ENCODE assay signal across 8 mouse cellular contexts in the genomic region with DNA sequence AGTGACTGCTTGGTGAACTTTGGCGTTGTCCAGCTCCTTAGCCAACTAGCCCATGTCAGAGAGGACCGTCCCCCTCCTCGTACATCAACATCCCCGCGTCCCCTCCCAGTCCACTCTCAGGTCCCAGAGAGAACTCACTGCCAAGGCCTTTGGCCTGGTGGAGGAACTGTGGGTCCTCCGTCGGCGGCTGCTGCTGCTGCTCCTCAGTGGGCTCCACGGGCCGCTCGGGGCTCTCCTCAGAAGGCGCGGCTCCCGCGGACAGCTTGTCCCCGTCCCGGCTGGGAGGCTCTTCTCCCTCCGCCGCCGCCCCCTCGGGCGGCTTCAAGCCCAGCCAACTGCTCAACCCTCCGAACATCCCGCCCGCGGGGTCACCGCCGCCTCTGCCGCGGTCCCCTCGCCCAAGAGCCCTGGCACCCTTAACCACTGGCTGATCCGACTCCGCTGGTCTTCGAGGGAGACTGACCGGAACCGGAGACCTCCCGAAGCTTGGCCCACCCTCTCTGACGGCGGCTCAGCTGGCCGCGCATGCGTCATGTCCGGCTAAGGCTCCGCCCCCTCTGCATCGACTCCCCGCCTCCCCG. TPM values are rescaled to one million over a fixed set of nuclear protein-coding genes. Genes with fewer than 3 reads are reported as not detected.
DNase-seq lines count a peak whose midpoint lies in the region; ATAC-seq and TF ChIP-seq lines count a peak whose summit lies in the region.

A gene (minus strand): TSS at position 517 of the 581 bp plus-strand sequence.

- no peaks in the 10 kb centered on the region for H3K36me3 ChIP-seq in hindbrain, embryonic 16.5 days (ENCODE audit: control insufficient read depth, insufficient read depth, low read length)
- H3K36me3 ChIP-seq in macrophage (ENCODE audit: inconsistent target) = no peaks in the 10 kb centered on the region

- TF ChIP-seq CTCF in gastrocnemius, adult 2 months (IDR thresholded peaks at IDR 0.05) = no peak
- TF ChIP-seq CTCF in left cerebral cortex, adult 2 months (IDR thresholded peaks at IDR 0.05) = no peak

- peak; percentile 77 for DNase-seq in ZHBTc4 (ENCODE audit: low read depth, low spot score)
- DNase-seq in cerebellum, postnatal 4 days (ENCODE audit: low spot score in 2 of 2) = peak; percentile 43 to 74
- peak; percentile 94 for DNase-seq in gastrocnemius, adult 2 months
- DNase-seq in left cerebral cortex, adult 2 months (ENCODE audit: extremely low spot score in 1 of 2, low spot score in 2 of 2) = peak; percentile 75
- peak; percentile 79 for DNase-seq in retina, postnatal 7 days (ENCODE audit: low read depth, low spot score)
- peak; percentile 70 to 71 for DNase-seq in urinary bladder, adult 18-20 months (ENCODE audit: low spot score in 2 of 2)

- no peaks in the 10 kb centered on the region for H3K27me3 ChIP-seq in hindbrain, embryonic 16.5 days (replicated peaks; ENCODE audit: control insufficient read depth, insufficient read depth, low read length)

- no peaks in the 10 kb centered on the region for H3K9me3 ChIP-seq in hindbrain, embryonic 16.5 days (ENCODE audit: control insufficient read depth, low read length)

- 24% methylated on average over 34 of the region's 47 CpGs for WGBS in hindbrain, embryonic 16.5 days
- WGBS in macrophage (ENCODE audit: missing documents) = 33% methylated on average over 22 of the region's 47 CpGs

- H3K4me3 ChIP-seq in gastrocnemius, adult 2 months = peak within 1 kb of the TSS; percentile 91
- peak within 1 kb of the TSS; percentile 71 for H3K4me3 ChIP-seq in hindbrain, embryonic 16.5 days (ENCODE audit: low read length)
- peak within 1 kb of the TSS; percentile 83 for H3K4me3 ChIP-seq in left cerebral cortex, adult 2 months
- H3K4me3 ChIP-seq in macrophage (ENCODE audit: inconsistent target) = peak within 1 kb of the TSS; percentile 59

- peak within 1 kb of the TSS; percentile 94 for H3K27ac ChIP-seq in gastrocnemius, adult 2 months
- peak within 1 kb of the TSS; percentile 63 for H3K27ac ChIP-seq in hindbrain, embryonic 16.5 days (ENCODE audit: low read depth, low read length)
- peak within 1 kb of the TSS; percentile 80 for H3K27ac ChIP-seq in left cerebral cortex, adult 2 months
- no peak within 1 kb of the TSS for H3K27ac ChIP-seq in macrophage

- ATAC-seq in hindbrain, embryonic 16.5 days = peak; percentile 96

- peaks cover 48% of the 10 kb centered on the region for H3K79me2 ChIP-seq in macrophage (ENCODE audit: inconsistent target)

- peaks cover 6% of the 10 kb centered on the region for H3K4me1 ChIP-seq in hindbrain, embryonic 16.5 days (ENCODE audit: control insufficient read depth, insufficient read depth, low read depth, low read length)

- peak within 1 kb of the TSS; percentile 59 for H3K4me2 ChIP-seq in hindbrain, embryonic 16.5 days (ENCODE audit: low read length)

- intact Hi-C loops in gastrocnemius, adult 2 months (cut with DNase I) = no loop called here
- intact Hi-C loops in left cerebral cortex, adult 2 months (cut with DNase I) = no loop called here

- H3K9ac ChIP-seq in hindbrain, embryonic 16.5 days (ENCODE audit: low read depth, low read length) = peak within 1 kb of the TSS; percentile 78

RNA-seq across cellular contexts. Expression of the gene that starts here (rescaled TPM):
- total RNA-seq in gastrocnemius, adult 2 months (2021) = 10 to 100 TPM; 23.6 to 27.1 TPM
- 31.4 and 33.7 TPM in 2 replicates for polyA plus RNA-seq in hindbrain, embryonic 16.5 days (2015; fragmentation: Nextera tagmentation; extraction: Ambion mirVana)
- 10 to 100 TPM; 25.2 to 28.4 TPM for total RNA-seq in left cerebral cortex, adult 2 months (2021)
- total RNA-seq in macrophage (2018; cell fraction: chromatin; rRNA removed) = 100 to 1,000 TPM in 2 of 26 experiments, 10 to 100 TPM in 24; 38.1 to 110 (median 56.0) TPM
- total RNA-seq in macrophage (2018; cell fraction: cytosol; rRNA removed) = 10 to 100 TPM; 41.9 to 62.3 (median 52.6) TPM
- 10 to 100 TPM; 40.8 to 86.8 (median 53.0) TPM for total RNA-seq in macrophage (2018; cell fraction: nucleus; rRNA removed)
- 59.8 to 63.5 TPM (median 60.5 TPM) in 3 replicates for polyA plus RNA-seq in macrophage (2018)
